Mouse (Mus musculus): ENCODE measurements around the gene Gm960. TPM values are rescaled to one million over a fixed set of nuclear protein-coding genes. Genes with fewer than 3 reads are reported as not detected.

Gm960 gene
- polyA plus RNA-seq, 1 experiment from 2014 or later = 3.2 TPM

DNA sequence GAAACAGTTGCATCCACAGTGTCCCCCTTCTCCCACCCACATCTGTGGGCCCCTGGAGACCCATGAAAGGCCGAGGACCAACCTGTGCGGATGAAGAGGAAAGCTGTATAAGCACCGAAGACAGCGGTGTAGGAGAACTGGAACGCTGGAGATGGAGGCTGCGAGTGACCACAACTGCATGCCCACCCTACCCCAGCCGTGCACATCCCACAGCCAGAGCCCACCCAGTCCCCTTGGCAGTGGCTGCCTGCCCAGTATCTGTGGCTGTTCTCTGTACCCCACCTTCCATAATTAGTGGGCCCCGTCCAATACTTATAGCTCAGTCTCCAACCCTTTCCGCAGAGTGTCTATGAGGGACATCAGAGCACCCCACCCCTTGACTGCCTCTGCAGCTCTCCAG is 75.0 kb downstream of the Gm960 start:
- Histone ChIP-seq H3K4me1 (replicated peaks; ENCODE audit: insufficient read depth, low read length) (peaks cover 11% of the 10 kb centered on the region; the same call in 1 of the 2 replicates), H3K9me3 (replicated peaks; ENCODE audit: low read length) (no peaks in the 10 kb centered on the region), H3K27me3 (ENCODE audit: insufficient read depth, low read length) (no peaks in the 10 kb centered on the region), H3K27ac (no peak overlapping the region), H3K9ac (ENCODE audit: low read depth, low read length) (no peak overlapping the region), H3K36me3 (ENCODE audit: insufficient read depth, low read length) (peaks cover 29% of the 10 kb centered on the region), H3K4me2 (ENCODE audit: low read length) (no peak overlapping the region), H3K4me3 (replicated peaks; ENCODE audit: low read depth, low read length) (no peak overlapping the region)
- no peak for TF ChIP-seq CTCF (IDR thresholded peaks at IDR 0.05; ENCODE audit: low read depth)
- WGBS = 96% methylated on average over 9 of the region's 9 CpGs
- ATAC-seq (replicated peaks; ENCODE audit: low FRiP score, low read depth) (no peak), DNase-seq (ENCODE audit: low spot score) (no peak)

GRCm38 (mm10) chr19:4622780-4623179 is 75.7 kb downstream of the Gm960 start:
- TF ChIP-seq CTCF (IDR thresholded peaks at IDR 0.05; ENCODE audit: low read depth) = no peak
- DNase-seq (ENCODE audit: low spot score) (no peak), ATAC-seq (replicated peaks; ENCODE audit: low FRiP score, low read depth) (no peak)
- Histone ChIP-seq H3K4me3 (replicated peaks; ENCODE audit: low read depth, low read length) (no peak overlapping the region), H3K4me2 (ENCODE audit: low read length) (no peak overlapping the region), H3K4me1 (replicated peaks; ENCODE audit: insufficient read depth, low read length) (peaks cover 11% of the 10 kb centered on the region; the same call in 1 of the 2 replicates), H3K36me3 (ENCODE audit: insufficient read depth, low read length) (peaks cover 29% of the 10 kb centered on the region), H3K9me3 (replicated peaks; ENCODE audit: low read length) (no peaks in the 10 kb centered on the region), H3K9ac (ENCODE audit: low read depth, low read length) (no peak overlapping the region), H3K27me3 (ENCODE audit: insufficient read depth, low read length) (no peaks in the 10 kb centered on the region), H3K27ac (no peak overlapping the region)
- 89% methylated on average over 5 of the region's 5 CpGs for WGBS

DNA sequence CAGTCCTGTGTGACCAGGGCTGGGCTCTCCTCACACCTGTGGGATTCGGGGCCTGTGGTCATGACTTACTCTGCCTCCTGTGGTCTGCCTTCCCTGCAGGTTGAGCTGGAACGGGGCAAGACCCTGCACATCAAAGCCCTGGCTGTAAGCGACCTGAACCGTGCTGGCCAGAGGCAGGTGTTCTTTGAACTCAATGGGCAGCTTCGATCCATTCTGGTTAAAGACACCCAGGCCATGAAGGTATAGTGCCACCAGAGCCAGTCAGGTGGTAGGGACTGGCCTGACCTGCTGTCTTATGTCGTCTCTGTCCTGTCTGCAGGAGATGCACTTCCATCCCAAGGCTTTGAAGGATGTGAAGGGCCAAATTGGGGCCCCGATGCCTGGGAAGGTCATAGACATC is 77.7 kb downstream of the Gm960 start:
- no peaks in the 10 kb centered on the region for H3K9me3 ChIP-seq (replicated peaks; ENCODE audit: low read length)
- no peak overlapping the region for H3K27ac ChIP-seq
- no peaks in the 10 kb centered on the region for H3K27me3 ChIP-seq (ENCODE audit: insufficient read depth, low read length)
- no peak overlapping the region for H3K4me3 ChIP-seq (replicated peaks; ENCODE audit: low read depth, low read length)
- H3K4me1 ChIP-seq (replicated peaks; ENCODE audit: insufficient read depth, low read length) = peaks cover 5% of the 10 kb centered on the region; the same call in 1 of the 2 replicates
- TF ChIP-seq CTCF (IDR thresholded peaks at IDR 0.05; ENCODE audit: low read depth) = no peak
- DNase-seq (ENCODE audit: low spot score) (no peak), ATAC-seq (replicated peaks; ENCODE audit: low FRiP score, low read depth) (no peak)
- H3K4me2 ChIP-seq (ENCODE audit: low read length) = no peak overlapping the region
- H3K36me3 ChIP-seq (ENCODE audit: insufficient read depth, low read length) = peaks cover 29% of the 10 kb centered on the region
- no peak overlapping the region for H3K9ac ChIP-seq (ENCODE audit: low read depth, low read length)
- 81% methylated on average over 7 of the region's 7 CpGs for WGBS

DNA sequence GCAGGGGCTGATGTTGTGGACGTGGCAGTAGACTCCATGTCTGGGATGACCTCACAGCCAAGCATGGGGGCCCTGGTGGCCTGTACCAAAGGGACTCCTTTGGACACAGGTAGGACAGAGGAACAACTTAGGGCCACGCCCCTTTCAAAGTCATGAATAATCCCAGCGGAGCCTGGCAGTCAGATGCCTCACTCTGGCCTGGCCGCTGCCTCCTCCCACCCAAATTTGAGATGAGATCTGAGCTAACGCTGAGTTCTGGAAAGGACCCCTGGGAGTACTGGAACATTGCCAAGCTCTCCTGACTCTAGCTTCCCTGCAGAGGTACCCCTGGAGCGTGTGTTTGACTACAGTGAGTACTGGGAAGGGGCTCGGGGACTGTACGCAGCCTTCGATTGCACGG is 79.0 kb downstream of the Gm960 start:
- no peak overlapping the region for H3K27ac ChIP-seq
- H3K27me3 ChIP-seq (ENCODE audit: insufficient read depth, low read length) = no peaks in the 10 kb centered on the region
- ATAC-seq (replicated peaks; ENCODE audit: low FRiP score, low read depth) (no peak), DNase-seq (ENCODE audit: low spot score) (no peak)
- 0 out of 2 replicates have a peak, but pooled peaks cover 2% of the 10 kb centered on the region for H3K4me1 ChIP-seq (replicated peaks; ENCODE audit: insufficient read depth, low read length)
- H3K9ac ChIP-seq (ENCODE audit: low read depth, low read length) = no peak overlapping the region
- no peak overlapping the region for H3K4me3 ChIP-seq (replicated peaks; ENCODE audit: low read depth, low read length)
- WGBS = 72% methylated on average over 10 of the region's 10 CpGs
- peaks cover 29% of the 10 kb centered on the region for H3K36me3 ChIP-seq (ENCODE audit: insufficient read depth, low read length)
- H3K4me2 ChIP-seq (ENCODE audit: low read length) = no peak overlapping the region
- TF ChIP-seq CTCF (IDR thresholded peaks at IDR 0.05; ENCODE audit: low read depth) = no peak
- no peaks in the 10 kb centered on the region for H3K9me3 ChIP-seq (replicated peaks; ENCODE audit: low read length)

GRCm38 (mm10) chr19:4618183-4618582 is 80.3 kb downstream of the Gm960 start:
- H3K27ac ChIP-seq = no peak overlapping the region
- DNase-seq (ENCODE audit: low spot score) (peak; percentile 61), ATAC-seq (replicated peaks; ENCODE audit: low FRiP score, low read depth) (no peak)
- H3K4me1 ChIP-seq (replicated peaks; ENCODE audit: insufficient read depth, low read length) = peaks cover 13% of the 10 kb centered on the region; the same call in 1 of the 2 replicates
- no peak overlapping the region for H3K4me3 ChIP-seq (replicated peaks; ENCODE audit: low read depth, low read length)
- H3K27me3 ChIP-seq (ENCODE audit: insufficient read depth, low read length) = no peaks in the 10 kb centered on the region
- peaks cover 30% of the 10 kb centered on the region for H3K36me3 ChIP-seq (ENCODE audit: insufficient read depth, low read length)
- no peaks in the 10 kb centered on the region for H3K9me3 ChIP-seq (replicated peaks; ENCODE audit: low read length)
- 44% methylated on average over 18 of the region's 18 CpGs for WGBS
- TF ChIP-seq CTCF (IDR thresholded peaks at IDR 0.05; ENCODE audit: low read depth) = peak; percentile 58
- no peak overlapping the region for H3K4me2 ChIP-seq (ENCODE audit: low read length)
- H3K9ac ChIP-seq (ENCODE audit: low read depth, low read length) = no peak overlapping the region

- Histone ChIP-seq H3K4me3 (replicated peaks; ENCODE audit: low read depth, low read length) (no peak overlapping the region), H3K36me3 (ENCODE audit: insufficient read depth, low read length) (peaks cover 30% of the 10 kb centered on the region), H3K9me3 (replicated peaks; ENCODE audit: low read length) (no peaks in the 10 kb centered on the region), H3K4me1 (replicated peaks; ENCODE audit: insufficient read depth, low read length) (peaks cover 14% of the 10 kb centered on the region), H3K27ac (no peak overlapping the region), H3K9ac (ENCODE audit: low read depth, low read length) (peak overlapping the region; percentile 92; the same call in 1 of the 2 replicates), H3K4me2 (ENCODE audit: low read length) (no peak overlapping the region), H3K27me3 (ENCODE audit: insufficient read depth, low read length) (no peaks in the 10 kb centered on the region)
- DNase-seq (ENCODE audit: low spot score) (no peak), ATAC-seq (replicated peaks; ENCODE audit: low FRiP score, low read depth) (no peak)
- 22% methylated on average over 4 of the region's 4 CpGs for WGBS
- TF ChIP-seq CTCF (IDR thresholded peaks at IDR 0.05; ENCODE audit: low read depth) = no peak
These were observed 81.9 kb downstream of the Gm960 start for GRCm38 (mm10) chr19:4616546-4616945.

All from kidney, postnatal 0 days (tissue).